Mouse (Mus musculus) kidney, adult 2 months (tissue): ENCODE data around the gene Ppp1r12b.

Experiments used
- CTCF ChIP-seq: fragments of 200-500 bp; conservative IDR thresholded peaks from 2 replicates; pipeline ENCODE4 v1.5.1; 2011; ENCODE audit warnings: low read depth, mild to moderate bottlenecking, control low read depth, low read length, moderate library complexity, mixed read lengths; ENCODE audit not compliant: insufficient read depth, insufficient read length
- POLR2A ChIP-seq: fragments of 200-500 bp; IDR thresholded peaks from one replicate; pipeline ENCODE4 v1.6.1; 2011; ENCODE audit warnings: low read depth, low read length, control low read depth

DNA sequence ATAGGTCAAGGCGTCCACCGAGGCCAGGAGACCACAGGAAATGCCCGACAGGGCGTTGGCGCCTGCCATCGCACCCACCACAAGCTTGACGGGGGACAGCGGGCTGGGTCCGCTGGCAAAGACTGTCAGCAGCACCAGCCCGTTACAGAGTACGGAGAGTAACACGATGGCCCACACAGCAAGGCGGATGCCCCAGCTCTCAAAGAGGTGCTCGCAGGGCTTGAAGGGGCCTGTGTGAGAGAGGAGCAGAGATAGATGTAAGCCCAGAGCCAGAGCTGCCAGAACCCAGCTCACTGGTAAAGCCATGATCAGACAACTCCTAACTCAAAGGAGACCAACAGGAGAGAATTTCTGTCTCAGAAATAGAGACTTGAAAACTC, 32.2 kb upstream of the Ppp1r12b start:
- TF ChIP-seq POLR2A (no peak), CTCF (no peak)
